Mouse (Mus musculus): ENCODE data around the gene Hoxa3. TPM values are rescaled to one million over a fixed set of nuclear protein-coding genes. Genes with fewer than 3 reads are reported as not detected.
A peak's percentile ranks its signal among the peaks of the same experiment; 100 is the strongest.

Hoxa3 gene
- polyA plus RNA-seq, 1 experiment from 2014 or later, result 13.3 TPM

GRCm38 (mm10) chr6:52211961-52212360 is 1.2 kb downstream of the Hoxa3 start:
- Histone ChIP-seq H3K9ac (ENCODE audit: low read depth, low read length) (no peak overlapping the region), H3K4me2 (replicated peaks; ENCODE audit: low read depth, low read length) (no peak overlapping the region), H3K4me1 (replicated peaks; ENCODE audit: control insufficient read depth, insufficient read depth, low read length) (peaks cover 4% of the 10 kb centered on the region; the same call in 1 of the 2 replicates), H3K27ac (ENCODE audit: low read depth, low read length) (no peak overlapping the region), H3K27me3 (ENCODE audit: control insufficient read depth, insufficient read depth, low read length) (peaks cover 96% of the 10 kb centered on the region), H3K9me3 (ENCODE audit: control insufficient read depth, low read length) (no peaks in the 10 kb centered on the region), H3K36me3 (ENCODE audit: control insufficient read depth, insufficient read depth, low read length) (no peaks in the 10 kb centered on the region), H3K4me3 (ENCODE audit: low read depth, low read length) (no peak overlapping the region)
- no peak for ATAC-seq (ENCODE audit: low FRiP score)
- DNase-seq (ENCODE audit: low spot score), result peak; percentile 56
- WGBS, result 5% methylated on average over 13 of the region's 13 CpGs

GRCm38 (mm10) chr6:52211170-52211935 is 1.8 kb downstream of the Hoxa3 start:
- Histone ChIP-seq H3K9ac (ENCODE audit: low read depth, low read length) (no peak overlapping the region), H3K4me1 (replicated peaks; ENCODE audit: control insufficient read depth, insufficient read depth, low read length) (peaks cover 4% of the 10 kb centered on the region; the same call in 1 of the 2 replicates), H3K27me3 (ENCODE audit: control insufficient read depth, insufficient read depth, low read length) (peaks cover 96% of the 10 kb centered on the region), H3K4me2 (replicated peaks; ENCODE audit: low read depth, low read length) (no peak overlapping the region), H3K36me3 (ENCODE audit: control insufficient read depth, insufficient read depth, low read length) (no peaks in the 10 kb centered on the region), H3K4me3 (ENCODE audit: low read depth, low read length) (no peak overlapping the region; the same call in 1 of the 2 replicates), H3K27ac (ENCODE audit: low read depth, low read length) (no peak overlapping the region), H3K9me3 (ENCODE audit: control insufficient read depth, low read length) (no peaks in the 10 kb centered on the region)
- 1% methylated on average over 37 of the region's 37 CpGs for WGBS
- ATAC-seq (ENCODE audit: low FRiP score) (peak; percentile 59), DNase-seq (ENCODE audit: low spot score) (peak; percentile 69)

- Histone ChIP-seq H3K9ac (ENCODE audit: low read depth, low read length) (no peak overlapping the region), H3K4me3 (ENCODE audit: low read depth, low read length) (no peak overlapping the region), H3K27me3 (ENCODE audit: control insufficient read depth, insufficient read depth, low read length) (peaks cover 93% of the 10 kb centered on the region), H3K4me2 (replicated peaks; ENCODE audit: low read depth, low read length) (no peak overlapping the region), H3K9me3 (ENCODE audit: control insufficient read depth, low read length) (no peaks in the 10 kb centered on the region), H3K4me1 (replicated peaks; ENCODE audit: control insufficient read depth, insufficient read depth, low read length) (peaks cover 4% of the 10 kb centered on the region; the same call in 1 of the 2 replicates), H3K36me3 (ENCODE audit: control insufficient read depth, insufficient read depth, low read length) (no peaks in the 10 kb centered on the region), H3K27ac (ENCODE audit: low read depth, low read length) (no peak overlapping the region)
- WGBS, result 6% methylated on average over 12 of the region's 12 CpGs
- ATAC-seq (ENCODE audit: low FRiP score) (no peak), DNase-seq (ENCODE audit: low spot score) (peak; percentile 62)
Observed at GRCm38 (mm10) chr6:52209685-52210046, 3.5 kb downstream of the Hoxa3 start.

DNA sequence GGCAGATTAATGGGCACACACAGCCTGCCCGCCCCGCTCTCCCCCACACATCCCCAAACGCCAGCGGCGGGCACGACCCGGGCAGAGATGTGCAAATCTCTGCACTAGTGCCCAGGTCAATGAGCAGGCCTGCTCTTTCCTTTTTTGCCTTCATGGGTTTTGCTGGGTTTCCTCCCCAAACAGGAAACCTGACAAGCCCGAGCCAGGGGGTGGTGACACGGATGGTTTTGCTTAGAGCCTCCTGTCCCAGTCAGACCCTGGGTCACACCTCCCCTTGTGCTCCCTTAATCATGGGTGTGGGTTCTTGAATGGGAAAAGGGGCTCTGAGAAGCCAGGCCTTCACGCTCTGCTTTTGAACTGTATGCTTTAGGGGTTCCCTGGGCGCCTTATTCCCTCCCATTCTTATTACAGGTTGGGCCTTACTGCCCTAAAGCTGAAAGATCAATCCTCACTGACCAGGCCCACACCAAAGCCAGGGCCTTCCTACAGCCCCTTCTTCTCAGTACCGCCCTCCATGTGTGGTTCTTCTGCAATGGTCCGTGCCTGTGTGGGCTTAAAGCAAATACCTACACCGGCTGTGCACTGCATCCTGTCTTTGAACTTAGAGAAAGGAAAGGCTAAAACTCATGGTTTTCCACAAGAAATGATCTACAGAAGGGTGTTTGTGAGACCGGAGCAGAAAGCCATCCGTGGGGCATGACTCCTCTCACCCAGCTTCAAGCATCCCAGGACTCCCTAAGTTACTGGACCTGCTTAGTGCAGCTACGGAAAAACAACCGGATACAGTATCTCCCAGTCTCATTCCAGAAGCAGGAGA is 4.1 kb downstream of the Hoxa3 start:
- Histone ChIP-seq H3K9me3 (ENCODE audit: control insufficient read depth, low read length) (no peaks in the 10 kb centered on the region), H3K4me2 (replicated peaks; ENCODE audit: low read depth, low read length) (peak overlapping the region; percentile 23; the same call in 1 of the 2 replicates), H3K27me3 (ENCODE audit: control insufficient read depth, insufficient read depth, low read length) (peaks cover 93% of the 10 kb centered on the region), H3K4me1 (replicated peaks; ENCODE audit: control insufficient read depth, insufficient read depth, low read length) (peaks cover 4% of the 10 kb centered on the region; the same call in 1 of the 2 replicates), H3K27ac (ENCODE audit: low read depth, low read length) (no peak overlapping the region), H3K36me3 (ENCODE audit: control insufficient read depth, insufficient read depth, low read length) (no peaks in the 10 kb centered on the region), H3K9ac (ENCODE audit: low read depth, low read length) (no peak overlapping the region), H3K4me3 (ENCODE audit: low read depth, low read length) (no peak overlapping the region; the same call in 1 of the 2 replicates)
- ATAC-seq (ENCODE audit: low FRiP score) (no peak), DNase-seq (ENCODE audit: low spot score) (peak; percentile 55)
- WGBS, result 2% methylated on average over 17 of the region's 18 CpGs

- WGBS, result 1% methylated on average over 42 of the region's 47 CpGs
- Histone ChIP-seq H3K9me3 (ENCODE audit: control insufficient read depth, low read length) (no peaks in the 10 kb centered on the region), H3K27ac (ENCODE audit: low read depth, low read length) (0 out of 2 replicates have a peak within 1 kb of the TSS, but pooled peaks have one; percentile 30), H3K4me1 (replicated peaks; ENCODE audit: control insufficient read depth, insufficient read depth, low read length) (peaks cover 4% of the 10 kb centered on the region; the same call in 1 of the 2 replicates), H3K9ac (ENCODE audit: low read depth, low read length) (0 out of 2 replicates have a peak within 1 kb of the TSS, but pooled peaks have one; percentile 11), H3K27me3 (ENCODE audit: control insufficient read depth, insufficient read depth, low read length) (peaks cover 94% of the 10 kb centered on the region), H3K4me2 (replicated peaks; ENCODE audit: low read depth, low read length) (peak within 1 kb of the TSS; percentile 23), H3K4me3 (ENCODE audit: low read depth, low read length) (peak within 1 kb of the TSS; percentile 23), H3K36me3 (ENCODE audit: control insufficient read depth, insufficient read depth, low read length) (no peaks in the 10 kb centered on the region)
- ATAC-seq (ENCODE audit: low FRiP score) (no peak), DNase-seq (ENCODE audit: low spot score) (peak; percentile 55)
Observed at GRCm38 (mm10) chr6:52208072-52208867, 4.9 kb downstream of the Hoxa3 start, which contains the start of gene Hoxa6. Hoxa6 (minus strand) TSS chr6:52208722.

GRCm38 (mm10) chr6:52207684-52207976 is 5.5 kb downstream of the Hoxa3 start:
- Histone ChIP-seq H3K4me2 (replicated peaks; ENCODE audit: low read depth, low read length) (peak overlapping the region; percentile 14; the same call in 1 of the 2 replicates), H3K4me3 (ENCODE audit: low read depth, low read length) (no peak overlapping the region), H3K4me1 (replicated peaks; ENCODE audit: control insufficient read depth, insufficient read depth, low read length) (peaks cover 4% of the 10 kb centered on the region; the same call in 1 of the 2 replicates), H3K36me3 (ENCODE audit: control insufficient read depth, insufficient read depth, low read length) (no peaks in the 10 kb centered on the region), H3K9ac (ENCODE audit: low read depth, low read length) (no peak overlapping the region), H3K9me3 (ENCODE audit: control insufficient read depth, low read length) (no peaks in the 10 kb centered on the region), H3K27ac (ENCODE audit: low read depth, low read length) (no peak overlapping the region), H3K27me3 (ENCODE audit: control insufficient read depth, insufficient read depth, low read length) (peaks cover 94% of the 10 kb centered on the region)
- ATAC-seq (ENCODE audit: low FRiP score), result no peak
- DNase-seq (ENCODE audit: low spot score), result no peak

- no peak overlapping the region for H3K27ac ChIP-seq (ENCODE audit: low read depth, low read length)
- WGBS, result 8% methylated on average over 4 of the region's 4 CpGs
- H3K4me3 ChIP-seq (ENCODE audit: low read depth, low read length), result no peak overlapping the region; the same call in 1 of the 2 replicates
- H3K9ac ChIP-seq (ENCODE audit: low read depth, low read length), result peak overlapping the region; percentile 12; the same call in 1 of the 2 replicates
- no peaks in the 10 kb centered on the region for H3K36me3 ChIP-seq (ENCODE audit: control insufficient read depth, insufficient read depth, low read length)
- ATAC-seq (ENCODE audit: low FRiP score) (no peak), DNase-seq (ENCODE audit: low spot score) (peak; percentile 54)
- H3K4me1 ChIP-seq (replicated peaks; ENCODE audit: control insufficient read depth, insufficient read depth, low read length), result peaks cover 4% of the 10 kb centered on the region; the same call in 1 of the 2 replicates
- H3K4me2 ChIP-seq (replicated peaks; ENCODE audit: low read depth, low read length), result peak overlapping the region; percentile 14; the same call in 1 of the 2 replicates
- peaks cover 93% of the 10 kb centered on the region for H3K27me3 ChIP-seq (ENCODE audit: control insufficient read depth, insufficient read depth, low read length)
- H3K9me3 ChIP-seq (ENCODE audit: control insufficient read depth, low read length), result no peaks in the 10 kb centered on the region
Observed at GRCm38 (mm10) chr6:52206882-52207683, 6.1 kb downstream of the Hoxa3 start.
